Mouse (Mus musculus): ENCODE measurements around the gene Smc4.

- no peak for TF ChIP-seq CTCF (IDR thresholded peaks at IDR 0.05; ENCODE audit: low read depth, low read length)
- TF ChIP-seq POLR2A (IDR thresholded peaks at IDR 0.05; ENCODE audit: insufficient read depth, low read length), result peak; percentile 15
- no peak for TF ChIP-seq EP300 (IDR thresholded peaks at IDR 0.05; ENCODE audit: insufficient read depth, low read depth, low read length)
These were observed at the start of gene Smc4, which contains the start of gene Ift80 for GRCm38 (mm10) chr3:69004437-69005337.

All from ES-Bruce4 (cell line).